Mouse (Mus musculus) kidney, postnatal 14 days (tissue): Measurements from ENCODE around the gene Dscam.

Experiments used
- DNase-seq: peaks from one replicate; pipeline ENCODE4 v3.0.0; 2022; ENCODE audit warnings: mixed read lengths

Dscam gene

DNA sequence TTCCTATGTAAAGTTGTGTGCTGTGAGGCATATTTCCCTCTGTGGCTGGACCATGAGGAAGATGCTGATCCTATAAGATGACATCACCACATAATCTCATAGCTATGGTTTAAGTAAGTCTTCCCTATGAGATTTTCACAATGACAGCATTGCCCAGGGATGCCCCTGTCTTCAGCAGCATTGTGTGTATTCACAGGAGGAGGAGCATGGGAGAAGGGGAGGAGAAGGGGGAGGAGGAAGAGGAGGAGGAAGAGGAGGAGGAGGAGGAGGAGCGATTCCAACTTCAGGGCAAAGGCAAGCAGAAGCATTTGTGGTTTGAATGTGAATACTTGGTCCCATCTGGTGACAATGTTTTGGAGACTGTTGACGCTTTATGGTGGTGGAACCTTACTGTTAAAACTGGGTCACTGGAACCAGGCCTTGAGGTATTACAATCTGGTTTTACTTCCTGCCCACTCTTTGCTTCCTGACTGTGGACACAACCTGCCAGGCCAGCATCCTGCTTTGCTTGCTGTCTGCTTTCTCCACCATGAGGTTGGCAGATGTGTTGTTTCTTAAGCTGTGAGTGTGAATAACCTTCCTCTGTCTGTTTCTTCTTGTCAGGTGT lies 154.2 kb downstream of the Dscam start:
- DNase-seq = no peak

DNA sequence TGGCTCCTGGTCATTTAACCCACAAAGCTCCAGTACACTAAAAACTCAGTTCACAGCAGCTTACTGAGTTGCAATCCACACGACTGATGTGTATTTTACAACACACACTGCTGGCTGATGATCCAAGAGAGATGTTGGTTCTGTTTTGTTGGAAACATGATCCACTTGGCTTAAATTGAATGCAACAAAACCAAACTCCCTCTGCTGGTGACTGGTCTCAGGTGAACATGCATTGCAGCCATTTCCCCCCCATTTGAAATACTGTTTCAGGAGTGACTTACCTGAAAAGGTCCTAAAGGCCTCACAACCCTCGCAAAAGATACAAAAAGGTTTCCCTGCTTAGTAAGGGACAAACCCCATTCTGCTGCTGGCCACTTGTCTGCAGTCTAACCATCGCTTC lies 156.2 kb downstream of the Dscam start:
- peak; percentile 6 for DNase-seq

DNA sequence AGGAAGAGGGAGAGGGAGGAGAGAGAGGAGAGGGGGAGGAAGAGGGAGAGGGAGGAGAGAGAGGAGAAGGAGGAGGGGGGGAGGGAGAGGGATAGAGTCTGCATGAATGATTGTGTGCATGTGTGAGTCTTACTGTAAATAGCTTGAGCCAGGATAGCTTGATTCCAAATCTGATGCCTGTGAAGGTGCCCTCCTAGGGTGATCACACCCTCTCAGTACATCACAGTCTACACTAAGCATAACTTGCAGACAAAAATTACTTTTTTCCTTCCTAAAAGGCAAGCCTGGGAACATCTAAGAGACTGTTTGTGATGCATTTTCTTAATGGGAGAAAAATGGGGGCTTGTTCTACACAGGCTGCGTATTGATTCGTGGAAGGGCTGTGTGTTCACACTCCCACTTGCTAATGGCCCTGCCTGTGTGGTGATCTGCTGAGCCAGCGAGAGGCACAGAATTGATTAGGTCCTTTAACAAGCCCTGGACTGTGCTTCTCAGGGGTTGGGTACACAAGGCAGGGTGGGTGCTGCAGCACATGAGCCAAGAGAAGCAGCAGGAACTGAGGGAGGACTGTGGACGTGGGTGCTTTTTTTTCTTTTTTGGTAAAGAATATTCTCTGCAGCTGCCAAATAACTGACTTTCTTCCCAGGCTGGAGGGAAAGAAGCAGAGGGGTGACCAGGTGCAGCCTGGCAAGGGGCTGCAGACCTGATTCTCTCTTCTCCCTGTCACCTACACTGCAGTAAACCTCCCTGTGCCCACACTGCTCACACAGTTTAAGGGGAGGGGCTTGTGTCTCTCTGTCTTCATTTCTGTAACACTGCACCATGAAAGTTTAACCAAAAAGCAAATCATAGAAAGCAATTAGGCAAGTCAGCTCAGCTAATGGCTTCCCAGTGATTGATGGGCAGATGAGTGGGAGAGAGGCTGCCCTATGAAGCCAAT lies 161.2 kb downstream of the Dscam start:
- DNase-seq = no peak

DNA sequence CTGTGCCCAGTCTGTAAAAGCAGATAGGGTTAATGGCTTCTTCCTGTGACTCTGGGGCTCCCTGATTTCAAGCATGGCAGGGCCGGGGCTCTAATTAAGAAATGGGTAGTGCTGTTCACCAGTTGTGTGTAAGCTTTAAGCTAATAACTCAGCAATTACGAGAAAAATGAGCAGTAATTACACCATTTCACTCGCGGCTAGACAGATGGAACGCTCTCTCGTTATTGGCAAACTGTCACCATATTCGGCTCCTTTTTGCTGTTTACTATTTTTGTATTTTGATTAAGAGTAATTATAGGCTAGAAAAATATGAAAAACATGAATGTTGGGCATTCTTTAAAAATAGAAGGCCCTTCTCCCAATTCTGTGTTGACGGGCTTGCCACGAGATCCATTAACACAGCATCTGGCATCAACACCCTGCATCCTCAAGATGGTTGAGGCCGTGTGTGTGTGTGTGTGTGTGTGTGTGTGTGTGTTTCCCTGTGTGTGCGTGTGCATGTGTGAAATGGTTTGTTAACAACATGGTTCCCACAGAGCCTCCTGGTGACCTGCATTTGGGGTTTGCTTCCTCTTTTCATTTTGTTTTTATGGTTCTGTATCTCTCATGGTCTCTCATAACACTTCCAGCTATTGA lies 162.5 kb downstream of the Dscam start:
- no peak for DNase-seq

DNA sequence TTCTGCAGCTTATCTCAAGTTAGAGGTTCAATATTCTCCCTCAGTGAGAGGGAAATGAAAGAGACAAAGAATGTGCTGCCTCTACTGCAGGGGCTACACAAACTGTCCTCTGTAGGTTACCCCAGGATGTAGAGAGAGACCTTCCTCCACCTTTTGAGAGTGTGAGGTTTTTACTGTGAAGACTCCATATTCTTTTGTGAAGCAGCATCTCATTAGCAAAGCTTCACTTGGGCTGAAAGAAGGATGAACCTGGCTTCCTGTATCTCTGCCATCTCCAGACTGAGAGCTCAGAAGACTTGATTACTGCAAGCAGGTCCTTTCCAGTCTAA lies 163.7 kb downstream of the Dscam start:
- DNase-seq = no peak

DNA sequence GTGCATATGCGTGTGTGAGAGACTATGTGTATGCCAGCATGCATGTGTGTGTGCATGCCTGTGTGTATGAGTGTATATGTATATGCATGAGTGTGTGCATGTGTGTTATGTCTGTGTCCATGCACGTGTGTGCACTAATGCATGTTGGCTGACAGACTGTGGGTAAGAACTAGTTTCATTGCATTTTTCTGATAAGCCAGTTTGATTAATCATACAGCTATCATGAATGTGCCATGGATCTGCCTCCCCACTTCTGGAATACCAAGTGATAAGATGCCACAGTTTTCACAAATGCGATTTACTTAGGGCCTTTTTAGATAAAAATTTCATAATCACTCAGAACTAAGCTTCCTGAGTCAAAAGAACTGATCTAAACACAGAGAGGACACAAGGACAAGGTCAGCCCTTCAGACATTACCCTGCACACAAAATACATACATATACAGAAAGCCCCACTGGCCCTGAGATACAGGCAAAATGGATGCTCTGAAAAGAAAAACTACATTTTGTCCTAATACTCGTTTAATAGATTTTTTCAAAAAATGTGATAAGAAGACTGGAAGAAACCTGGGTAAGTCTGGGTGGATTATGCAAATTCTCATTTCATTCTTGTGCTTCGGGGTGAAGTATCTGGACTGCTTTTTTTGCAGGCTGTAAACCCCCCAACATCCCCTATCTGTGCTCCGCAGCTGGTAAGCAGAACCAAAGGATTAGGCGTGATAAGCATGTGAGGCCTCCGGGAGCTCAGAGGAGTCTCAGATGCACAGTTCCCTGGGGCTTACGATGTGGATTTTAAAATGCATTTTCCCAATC lies 164.3 kb downstream of the Dscam start:
- DNase-seq = no peak

DNA sequence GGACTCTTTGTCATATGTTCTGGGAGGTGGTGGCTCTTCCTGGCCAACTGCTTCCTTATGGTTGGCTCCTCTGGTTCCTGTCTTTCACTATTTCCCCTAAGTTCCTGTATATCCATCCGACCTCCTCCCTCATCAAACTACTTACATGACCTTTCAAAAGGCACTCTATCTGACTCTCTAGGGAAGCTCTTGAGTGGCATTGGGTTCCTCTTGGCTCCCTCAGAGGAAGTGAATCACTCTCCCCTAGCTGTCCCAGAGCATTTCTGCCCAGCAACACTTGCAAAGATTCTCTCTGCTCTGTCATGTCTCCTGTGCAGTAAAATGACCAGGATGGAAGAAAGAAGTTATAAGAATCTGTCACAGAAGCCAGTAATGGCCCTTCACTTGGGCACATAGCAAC lies 166.6 kb downstream of the Dscam start:
- DNase-seq = peak; percentile 13

DNA sequence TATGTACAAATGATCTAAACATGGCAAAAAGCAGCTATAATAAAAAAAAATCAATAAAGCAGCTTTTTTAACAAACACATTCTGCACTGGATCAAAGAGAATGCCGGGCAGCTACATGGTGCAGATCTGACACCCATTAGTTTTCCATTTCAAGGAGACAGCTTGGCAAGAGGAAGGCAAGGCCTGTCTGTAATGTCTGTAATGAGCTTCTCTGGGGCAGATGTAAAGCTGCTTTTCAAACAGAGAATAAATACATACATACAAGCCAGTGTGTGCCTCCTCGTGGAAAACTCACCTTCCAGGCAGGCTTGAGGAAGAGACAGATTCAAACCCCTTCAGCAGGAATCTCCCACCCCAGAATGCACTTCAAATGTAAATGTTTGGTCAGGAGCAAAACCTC lies 167.7 kb downstream of the Dscam start:
- DNase-seq = no peak

DNA sequence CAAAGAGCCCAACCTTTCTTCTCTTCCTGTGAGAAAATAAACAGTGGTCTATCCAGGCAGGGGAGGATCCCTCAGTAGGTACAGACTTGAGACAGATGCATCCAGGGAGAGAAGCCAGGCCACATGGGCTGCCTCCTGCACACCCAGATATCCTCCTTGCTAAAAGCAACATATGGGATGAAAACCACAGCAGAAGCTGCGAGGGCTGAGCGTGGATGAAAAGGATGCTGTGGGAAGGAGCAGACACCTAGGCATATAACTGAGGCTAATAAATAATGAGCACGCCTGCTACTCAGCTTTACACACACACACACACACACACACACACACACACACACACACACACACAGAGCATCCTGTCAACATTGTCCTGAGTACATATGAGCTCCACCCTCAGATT lies 168.4 kb downstream of the Dscam start:
- DNase-seq = peak; percentile 4

DNA sequence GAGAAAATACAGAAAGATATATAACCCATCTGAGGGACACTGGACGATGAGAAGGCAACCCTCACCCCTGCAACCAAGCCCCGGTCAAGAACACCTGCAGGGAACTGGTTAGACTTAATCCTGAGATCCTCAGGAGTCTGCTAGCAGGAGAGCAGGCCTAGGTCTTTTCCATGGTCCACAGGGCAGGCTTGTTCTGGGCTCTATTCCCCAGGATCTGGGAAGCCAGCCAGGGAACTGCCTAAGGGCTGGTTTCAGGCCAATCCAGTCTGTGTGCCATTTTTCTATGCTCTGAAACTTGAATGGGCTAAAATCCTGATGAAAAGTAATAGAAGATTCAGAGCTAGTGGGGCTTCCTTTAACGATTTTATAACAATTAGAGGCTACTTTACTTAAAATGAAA lies 173.7 kb downstream of the Dscam start:
- peak; percentile 82 for DNase-seq

DNA sequence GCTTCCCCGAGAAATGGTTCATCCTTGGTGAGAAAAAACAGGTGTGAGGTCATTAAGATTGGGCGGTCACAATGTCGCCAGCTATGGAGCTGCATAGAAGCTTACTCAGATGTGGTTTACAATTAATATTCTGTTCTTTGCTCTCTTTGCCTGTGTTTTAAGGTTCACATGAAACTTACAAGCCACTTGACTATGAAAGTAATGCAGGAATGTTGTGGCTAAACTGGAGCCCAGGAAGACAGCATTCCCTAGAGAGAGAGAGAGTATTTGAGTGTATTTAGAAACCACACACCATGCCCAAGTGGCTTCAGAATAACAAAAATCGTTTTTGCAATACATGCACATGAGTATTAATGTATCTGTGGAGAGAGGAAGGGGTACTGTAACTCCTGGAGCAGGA lies 174.7 kb downstream of the Dscam start:
- DNase-seq = no peak

DNA sequence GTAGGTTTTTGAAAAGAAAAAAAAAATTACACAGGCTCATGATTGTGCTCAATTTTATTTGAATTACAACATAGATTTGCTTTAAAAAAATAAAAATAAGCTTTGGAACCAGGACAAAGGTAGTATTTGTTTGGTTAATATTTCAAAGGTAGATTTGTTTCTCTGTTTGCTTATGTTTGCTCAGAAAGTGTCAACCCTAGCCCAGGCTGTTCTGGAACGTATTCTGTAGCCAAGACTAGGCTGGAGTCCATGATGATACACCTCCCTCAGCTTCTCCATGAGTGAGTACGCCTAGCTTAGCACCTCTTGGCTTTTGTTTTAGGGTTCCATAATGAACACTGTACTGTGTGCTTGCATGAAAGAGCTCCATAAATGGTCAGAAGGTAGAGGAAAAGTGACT lies 183.2 kb downstream of the Dscam start:
- DNase-seq = no peak

DNA sequence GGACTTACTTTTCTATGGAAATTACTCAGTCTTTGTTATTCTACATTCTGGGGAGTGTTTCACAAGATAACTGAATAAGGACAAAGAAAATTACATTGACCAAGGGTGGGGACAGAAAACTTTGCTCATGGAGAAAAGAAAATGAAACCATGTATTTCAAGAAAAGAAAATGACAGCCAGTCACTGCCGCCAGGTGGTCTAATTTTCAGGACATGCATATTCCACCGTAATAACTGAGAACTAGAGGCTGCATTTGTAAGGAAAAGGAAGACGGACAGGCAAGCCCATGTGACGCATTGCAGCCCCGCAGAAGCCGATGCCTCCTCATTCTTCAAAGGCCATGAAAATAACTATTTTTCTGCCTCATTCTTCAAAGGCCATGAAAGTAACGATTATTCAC lies 197.3 kb downstream of the Dscam start:
- no peak for DNase-seq

DNA sequence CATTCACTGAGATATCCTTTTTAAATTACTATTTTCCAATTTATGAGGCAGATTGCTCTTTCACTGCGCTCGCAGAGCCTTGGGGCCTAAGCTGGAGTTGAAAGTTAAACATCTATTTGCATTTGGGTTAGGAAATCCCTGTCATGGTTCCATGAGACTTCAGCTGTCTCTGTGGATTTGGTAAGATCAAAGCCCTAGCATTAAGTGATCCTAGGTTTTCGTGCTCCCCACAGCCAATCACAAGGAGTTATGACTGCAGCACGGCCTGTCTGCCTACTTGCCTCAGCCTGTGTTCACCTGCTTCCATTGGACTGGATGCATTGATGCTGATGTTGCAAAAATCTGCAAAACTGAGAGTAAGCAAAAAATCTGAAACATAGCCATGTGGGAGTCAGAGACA lies 198.8 kb downstream of the Dscam start:
- no peak for DNase-seq

DNA sequence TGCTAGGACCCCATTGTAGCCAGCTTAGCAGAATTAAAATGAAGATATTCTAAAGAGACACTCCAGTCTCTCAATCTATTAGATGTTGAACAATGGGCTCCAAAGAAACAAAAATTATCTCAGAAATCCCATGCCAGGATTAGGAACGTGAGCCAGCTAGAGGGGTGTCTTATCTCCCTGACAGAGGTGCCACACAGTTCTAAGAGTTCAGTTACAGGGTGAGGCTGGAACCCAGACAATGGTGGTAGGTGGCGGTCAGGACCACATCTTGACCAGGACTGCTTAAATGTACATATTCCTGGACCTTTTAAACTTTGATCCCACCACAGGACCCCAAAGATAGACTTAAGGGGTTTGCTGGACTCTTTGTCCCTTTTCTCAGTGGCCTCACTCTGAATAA lies 200.1 kb downstream of the Dscam start:
- DNase-seq = no peak

DNA sequence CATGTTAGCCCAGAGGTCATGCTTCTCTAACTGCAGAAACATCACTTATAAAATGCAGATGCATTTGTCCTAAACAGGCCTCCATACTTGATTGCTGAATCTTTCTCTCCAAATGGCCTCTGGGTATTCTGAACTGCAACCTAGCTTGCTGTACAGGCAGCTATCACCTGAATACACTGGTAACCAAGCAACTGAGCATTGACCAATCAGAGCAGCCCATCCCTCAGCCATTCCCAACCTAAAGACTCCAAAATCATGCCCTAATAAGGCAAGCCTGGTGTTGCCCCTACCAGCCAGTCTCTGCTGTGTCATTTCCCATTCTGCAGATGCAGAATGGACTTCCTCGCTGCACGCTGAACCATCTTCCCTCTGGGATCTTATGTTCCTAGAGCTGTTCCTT lies 200.9 kb downstream of the Dscam start:
- DNase-seq = no peak

DNA sequence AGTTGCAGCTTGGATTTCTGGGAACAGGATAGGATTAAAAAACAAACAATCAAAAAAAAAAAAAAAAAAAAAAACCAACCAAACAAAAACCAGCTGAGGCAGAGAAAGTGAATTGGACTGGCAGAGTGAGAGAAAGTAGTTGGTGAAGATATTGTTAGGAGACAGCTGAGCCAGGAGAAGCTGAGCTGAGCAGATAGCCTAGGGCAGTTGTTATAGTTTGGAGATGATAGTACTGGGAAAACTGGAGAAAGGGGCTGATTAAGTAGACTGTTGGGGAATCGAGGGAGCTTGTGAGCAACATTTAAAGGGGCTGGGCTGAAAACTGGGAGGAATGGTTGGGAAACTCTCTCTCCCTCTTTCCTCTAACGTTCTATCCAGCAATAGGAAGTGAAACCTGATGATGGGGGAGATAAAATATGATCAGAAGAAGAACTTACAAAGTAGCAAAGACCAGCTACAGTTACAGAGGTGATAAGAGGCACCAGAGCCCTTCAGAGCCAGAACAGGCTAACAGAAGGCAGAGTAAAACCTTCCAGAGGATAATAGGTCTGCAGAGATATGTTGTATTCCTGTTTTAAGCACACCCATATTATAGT lies 201.6 kb downstream of the Dscam start:
- DNase-seq = no peak

DNA sequence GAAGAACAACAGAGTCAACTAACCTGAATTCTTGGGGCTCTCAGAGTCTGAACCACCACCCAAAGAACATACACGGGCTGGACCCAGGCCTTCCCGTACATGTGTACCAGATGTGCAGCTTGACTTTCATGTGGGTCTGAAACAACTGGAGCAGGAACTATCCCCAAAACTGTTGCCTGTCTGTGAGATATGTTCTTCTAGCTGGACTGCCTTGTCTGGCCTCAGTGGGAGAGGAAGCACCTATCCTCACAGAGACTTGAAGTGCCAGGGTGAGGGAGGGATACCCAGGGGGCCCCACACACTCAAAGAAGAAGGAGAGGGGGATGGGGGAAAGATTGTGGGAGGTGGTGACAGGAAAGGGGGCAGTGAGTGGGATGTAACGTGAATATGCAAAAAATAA lies 210.9 kb downstream of the Dscam start:
- no peak for DNase-seq

DNA sequence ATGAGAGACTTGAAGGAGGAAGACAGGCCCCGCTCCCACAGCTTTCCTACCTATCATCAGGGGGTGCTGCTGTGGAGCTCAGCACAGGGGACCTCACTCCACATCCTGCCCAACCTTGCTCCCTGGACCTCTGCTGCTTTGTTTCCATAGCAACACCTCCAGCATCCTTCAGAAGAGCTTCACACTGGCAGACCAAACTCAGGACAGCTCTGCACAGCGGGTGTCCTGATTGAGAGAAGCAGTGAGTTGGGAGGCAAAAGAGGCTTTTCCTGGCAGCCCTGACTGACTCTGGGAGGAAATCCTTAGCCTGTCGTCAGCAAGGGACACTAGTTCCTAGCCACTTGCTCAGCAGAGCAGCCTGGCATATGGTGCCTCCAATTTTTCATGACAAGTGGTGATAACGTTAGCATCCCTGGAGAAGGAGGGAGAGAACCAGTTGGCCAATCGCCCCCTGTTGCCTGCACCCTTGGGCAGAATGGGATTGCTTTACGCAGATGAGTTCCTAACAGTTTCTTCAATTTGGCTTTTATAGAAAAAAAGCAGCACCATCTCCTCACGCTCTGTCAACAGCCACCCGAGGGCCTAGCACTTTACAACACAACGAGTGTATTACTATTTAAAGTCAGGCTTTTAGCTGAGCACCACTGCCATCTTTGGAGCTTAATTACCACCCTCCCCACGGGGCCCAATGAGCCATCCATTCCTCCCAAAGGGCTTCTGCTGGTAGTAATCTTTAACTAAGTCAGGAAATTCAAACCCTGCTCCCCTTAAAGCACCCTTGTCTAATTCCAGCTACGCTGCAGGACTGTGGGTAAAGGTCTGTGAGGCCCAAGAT lies 224.9 kb downstream of the Dscam start:
- no peak for DNase-seq

DNA sequence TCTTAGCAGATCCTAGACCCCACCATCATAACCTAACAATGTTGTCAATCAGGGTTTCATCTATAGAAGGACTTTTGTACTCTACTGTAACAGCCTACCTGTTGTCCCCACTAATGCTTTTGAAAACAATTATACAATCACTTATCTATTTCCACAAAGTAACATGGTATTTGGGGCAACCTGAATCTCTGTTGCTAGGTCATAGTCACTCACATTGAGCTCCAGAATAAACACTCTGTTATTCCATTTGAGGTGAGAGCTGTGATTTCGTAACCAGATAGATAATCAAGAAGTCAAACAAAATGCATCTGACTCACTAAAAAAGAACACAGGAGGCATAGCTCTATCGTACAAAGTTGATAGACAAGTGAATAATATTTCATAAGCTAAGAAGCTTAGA lies 226.9 kb downstream of the Dscam start:
- DNase-seq = no peak

DNA sequence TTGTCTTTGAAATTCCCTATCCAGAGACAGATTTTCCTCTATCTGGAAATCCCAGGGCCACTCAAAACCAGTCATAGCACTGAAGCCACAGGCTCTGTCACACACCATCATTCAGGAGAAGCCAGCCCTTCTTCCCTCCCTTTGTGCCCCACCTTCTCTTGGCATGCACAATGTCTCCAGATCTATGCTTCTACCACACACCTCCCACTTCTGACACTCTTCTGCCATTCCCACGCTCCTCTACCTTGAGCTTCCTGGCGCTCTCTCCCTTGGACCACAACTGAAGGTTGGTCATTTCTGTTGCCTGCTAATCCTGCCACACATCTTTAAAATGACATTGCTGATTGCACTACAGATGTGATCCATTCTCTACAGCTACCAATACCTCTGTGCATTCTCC lies 235.8 kb downstream of the Dscam start:
- no peak for DNase-seq

DNA sequence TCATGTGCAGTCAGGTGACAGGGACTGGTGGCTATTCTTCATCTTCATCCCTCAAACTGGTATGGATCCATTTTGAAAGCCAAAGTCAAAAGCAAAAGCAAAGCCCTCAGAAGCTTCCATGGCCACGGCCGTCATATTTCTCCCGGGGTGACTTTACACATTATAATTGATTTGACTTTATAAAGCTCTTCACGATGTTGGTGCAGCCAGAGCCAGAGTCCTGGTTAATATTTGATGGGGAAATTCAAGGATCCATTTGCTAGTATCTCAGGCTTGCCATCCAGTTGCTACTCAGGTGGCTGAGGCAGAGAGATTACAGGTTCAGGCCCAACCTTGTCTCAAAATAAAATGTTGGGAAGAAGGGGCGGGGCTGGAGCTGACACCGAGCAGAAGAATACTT lies 238.3 kb downstream of the Dscam start:
- DNase-seq = no peak
